Mouse (Mus musculus): ENCODE results near the gene Dppa2. TPM values are rescaled to one million over a fixed set of nuclear protein-coding genes. Genes with fewer than 3 reads are reported as not detected.
A peak's percentile ranks its signal among the peaks of the same experiment; 100 is the strongest.

The Dppa2 gene
- polyA plus RNA-seq, 1 experiment from 2014 or later = 0.07 TPM

DNA sequence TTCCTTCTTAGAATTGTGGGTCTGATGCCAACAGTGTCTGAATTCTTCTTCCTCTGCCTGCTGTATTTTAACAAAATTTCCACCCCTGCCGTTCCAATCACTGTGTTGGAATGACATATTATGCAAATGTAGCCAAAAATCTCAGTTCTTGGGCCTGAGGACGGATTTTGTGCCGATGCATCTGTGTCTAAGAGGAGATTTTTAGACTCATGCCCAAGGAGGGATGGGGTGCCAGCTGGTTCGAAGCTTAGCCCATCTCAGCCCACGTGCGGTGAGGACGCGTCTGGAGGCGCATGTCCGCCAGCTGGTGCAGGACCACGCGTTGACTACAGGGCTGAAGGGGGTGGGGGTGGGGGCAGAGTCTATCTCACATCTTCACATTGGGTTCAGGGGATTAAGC is 57.2 kb downstream of the Dppa2 start:
- no peaks in the 10 kb centered on the region for H3K4me1 ChIP-seq (ENCODE audit: insufficient read depth, low read depth, low read length)
- DNase-seq (ENCODE audit: low spot score) = no peak

DNA sequence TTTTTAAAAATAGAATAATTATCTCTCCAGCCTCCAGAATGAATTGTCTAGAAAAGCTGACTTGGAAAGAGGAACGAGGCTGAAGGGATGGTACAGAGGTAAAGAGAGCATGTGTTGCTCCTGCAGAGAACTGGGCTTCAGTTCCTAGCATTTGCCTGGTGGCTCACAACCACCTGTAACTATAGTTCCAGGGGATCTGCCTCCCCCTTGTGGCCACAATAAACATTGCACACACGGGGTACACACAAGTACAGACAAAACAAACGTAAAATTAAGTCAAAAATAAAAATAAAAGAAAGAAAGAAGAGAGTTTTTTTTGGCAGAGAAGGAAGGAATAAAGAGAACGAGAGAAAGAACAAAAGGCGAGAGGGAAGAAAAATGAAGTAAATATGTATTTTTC is 63.1 kb downstream of the Dppa2 start:
- TF ChIP-seq EP300 (IDR thresholded peaks at IDR 0.05) = no peak
- peak; percentile 44 for TF ChIP-seq CTCF (IDR thresholded peaks at IDR 0.05)
- H3K4me2 ChIP-seq (replicated peaks; ENCODE audit: low read depth, low read length) = no peak overlapping the region

More for the DNA sequence above, 57.2 kb downstream of the Dppa2 start:
- no peaks in the 10 kb centered on the region for H3K36me3 ChIP-seq (ENCODE audit: insufficient read depth, low read length)
- TF ChIP-seq CTCF (IDR thresholded peaks at IDR 0.05) (no peak), EP300 (IDR thresholded peaks at IDR 0.05) (no peak)
- no peak overlapping the region for H3K4me2 ChIP-seq (replicated peaks; ENCODE audit: low read depth, low read length)
- no peak overlapping the region for H3K4me3 ChIP-seq (ENCODE audit: low read depth, low read length)
- no peak overlapping the region for H3K9ac ChIP-seq (replicated peaks; ENCODE audit: low read depth)
- WGBS = 84% methylated on average over 12 of the region's 12 CpGs
- H3K27ac ChIP-seq (ENCODE audit: low read length) = no peak overlapping the region
- no peak for ATAC-seq
- no peaks in the 10 kb centered on the region for H3K9me3 ChIP-seq (ENCODE audit: low read length)
- H3K27me3 ChIP-seq (replicated peaks; ENCODE audit: insufficient read depth, low read length) = no peaks in the 10 kb centered on the region

DNA sequence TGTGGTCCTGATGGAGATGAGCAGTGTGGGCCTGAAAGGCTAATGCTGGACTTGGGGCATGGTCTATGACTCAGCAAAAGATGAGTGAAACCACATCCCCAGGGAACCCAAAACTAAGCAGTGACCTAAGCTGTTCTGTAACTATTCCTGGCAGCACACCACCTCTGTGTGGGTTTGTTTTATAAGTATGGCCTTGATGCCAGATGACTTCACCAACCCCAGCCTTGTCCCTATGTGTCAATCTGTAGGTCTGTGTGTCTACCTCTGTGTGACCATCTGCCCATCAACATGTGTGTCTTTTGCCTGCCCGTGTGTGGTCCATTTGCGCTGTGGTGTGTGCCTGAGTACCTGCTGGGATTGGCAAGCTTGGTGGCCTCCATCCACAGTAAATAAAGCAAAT is 64.4 kb downstream of the Dppa2 start:
- Histone ChIP-seq H3K9ac (replicated peaks; ENCODE audit: low read depth) (no peak overlapping the region), H3K9me3 (ENCODE audit: low read length) (no peaks in the 10 kb centered on the region), H3K4me1 (ENCODE audit: insufficient read depth, low read depth, low read length) (no peaks in the 10 kb centered on the region), H3K36me3 (ENCODE audit: insufficient read depth, low read length) (no peaks in the 10 kb centered on the region), H3K4me3 (ENCODE audit: low read depth, low read length) (no peak overlapping the region), H3K27ac (ENCODE audit: low read length) (no peak overlapping the region), H3K4me2 (replicated peaks; ENCODE audit: low read depth, low read length) (no peak overlapping the region), H3K27me3 (replicated peaks; ENCODE audit: insufficient read depth, low read length) (no peaks in the 10 kb centered on the region)
- no peak for TF ChIP-seq CTCF (IDR thresholded peaks at IDR 0.05)
- TF ChIP-seq EP300 (IDR thresholded peaks at IDR 0.05) = no peak
- WGBS = 84% methylated on average over 2 of the region's 2 CpGs
- ATAC-seq (no peak), DNase-seq (ENCODE audit: low spot score) (no peak)

More for the DNA sequence above, 63.1 kb downstream of the Dppa2 start:
- no peak overlapping the region for H3K4me3 ChIP-seq (ENCODE audit: low read depth, low read length)
- whole genome bisulfite sequencing = 91% methylated on average over 5 of the region's 5 CpGs
- no peaks in the 10 kb centered on the region for H3K27me3 ChIP-seq (replicated peaks; ENCODE audit: insufficient read depth, low read length)
- no peaks in the 10 kb centered on the region for H3K4me1 ChIP-seq (ENCODE audit: insufficient read depth, low read depth, low read length)
- DNase-seq (ENCODE audit: low spot score) (no peak), ATAC-seq (no peak)
- no peak overlapping the region for H3K27ac ChIP-seq (ENCODE audit: low read length)
- H3K9me3 ChIP-seq (ENCODE audit: low read length) = no peaks in the 10 kb centered on the region
- H3K9ac ChIP-seq (replicated peaks; ENCODE audit: low read depth) = no peak overlapping the region
- H3K36me3 ChIP-seq (ENCODE audit: insufficient read depth, low read length) = no peaks in the 10 kb centered on the region

Other genes with a start within 250 kb of the Dppa2 start
- not detected in 2 replicates for gene Dppa4, start 20.2 kb upstream of the Dppa2 start, polyA plus RNA-seq (2015; fragmentation: Nextera tagmentation; extraction: Ambion mirVana)
- 0.20 and 0.46 TPM in 2 replicates for gene Gm5485, start 108.5 kb downstream of the Dppa2 start, polyA plus RNA-seq (2015; fragmentation: Nextera tagmentation; extraction: Ambion mirVana)
- gene Morc1, start 127.3 kb downstream of the Dppa2 start, polyA plus RNA-seq (2015; fragmentation: Nextera tagmentation; extraction: Ambion mirVana) = 0.74 and 0.91 TPM in 2 replicates

Data from lung, postnatal 0 days (tissue).